Mouse (Mus musculus): ENCODE measurements around the gene Scgb1b30.
"Not testable (repeated sequence)": the region's sequence is repeated elsewhere in the genome, so short reads cannot be mapped to it uniquely, and the experiment has no call there.

Scgb1b30 gene

GRCm38 (mm10) chr7:34094911-34095481 lies at the start of gene Scgb1b30:
Scgb1b30 (plus strand) TSS chr7:34095431.
- H3K27me3 ChIP-seq (ENCODE audit: control insufficient read depth, insufficient read depth, low read length, poor library complexity, severe bottlenecking) = no peaks in the 10 kb centered on the region
- DNase-seq (ENCODE audit: low read depth, low spot score) = no peak
- no peaks in the 10 kb centered on the region for H3K36me3 ChIP-seq (ENCODE audit: control insufficient read depth, insufficient read depth, low read length, poor library complexity, severe bottlenecking)

DNA sequence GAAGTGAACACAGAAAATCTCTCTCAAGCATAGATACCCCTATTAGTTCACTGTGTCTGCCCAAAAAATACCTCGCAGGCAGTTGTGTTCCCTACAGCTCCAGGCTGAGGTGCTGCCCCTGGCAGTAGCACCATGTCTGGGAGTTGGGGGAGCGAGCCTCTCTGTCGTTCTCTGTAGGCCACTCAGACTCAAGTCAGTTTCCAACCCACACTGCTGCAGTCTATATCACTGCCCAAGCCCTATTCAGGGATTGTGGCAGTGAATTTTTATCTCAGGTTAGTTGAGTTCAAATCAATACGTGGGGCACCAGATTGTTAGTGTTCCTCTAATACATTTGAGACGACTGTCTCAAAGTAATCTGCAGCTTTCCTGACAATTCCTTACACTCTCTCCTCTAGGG lies 27.1 kb upstream of the Scgb1b30 start:
- not testable (repeated sequence) for H3K36me3 ChIP-seq (ENCODE audit: control insufficient read depth, insufficient read depth, low read length, poor library complexity, severe bottlenecking); DNase-seq (ENCODE audit: low read depth, low spot score); H3K27me3 ChIP-seq (ENCODE audit: control insufficient read depth, insufficient read depth, low read length, poor library complexity, severe bottlenecking)

GRCm38 (mm10) chr7:34100002-34100401 lies 4.8 kb downstream of the Scgb1b30 start:
- H3K36me3 ChIP-seq (ENCODE audit: control insufficient read depth, insufficient read depth, low read length, poor library complexity, severe bottlenecking) = no peaks in the 10 kb centered on the region
- H3K27me3 ChIP-seq (ENCODE audit: control insufficient read depth, insufficient read depth, low read length, poor library complexity, severe bottlenecking) = no peaks in the 10 kb centered on the region
- no peak for DNase-seq (ENCODE audit: low read depth, low spot score)

DNA sequence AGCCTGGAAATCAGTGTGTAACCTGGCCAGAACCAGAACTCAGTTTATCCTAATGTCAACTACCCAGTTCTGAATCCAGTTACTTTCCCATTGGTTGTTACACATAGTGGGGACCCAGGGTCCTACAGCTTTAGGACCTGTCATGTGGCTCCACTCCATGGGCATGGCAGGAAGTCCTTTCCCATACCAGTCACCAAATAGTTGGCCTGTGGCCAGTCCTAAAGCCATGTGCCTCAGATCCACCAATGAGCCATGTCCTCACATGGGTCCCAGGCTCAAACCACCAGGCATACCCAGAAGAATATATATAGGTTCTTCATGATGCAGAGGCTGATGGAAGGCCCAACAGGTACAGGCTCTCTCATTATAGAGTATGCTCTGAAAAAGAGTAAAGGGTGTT lies 6.0 kb downstream of the Scgb1b30 start:
- no peaks in the 10 kb centered on the region for H3K27me3 ChIP-seq (ENCODE audit: control insufficient read depth, insufficient read depth, low read length, poor library complexity, severe bottlenecking)
- DNase-seq (ENCODE audit: low read depth, low spot score) = no peak
- no peaks in the 10 kb centered on the region for H3K36me3 ChIP-seq (ENCODE audit: control insufficient read depth, insufficient read depth, low read length, poor library complexity, severe bottlenecking)

- no peak for DNase-seq (ENCODE audit: low read depth, low spot score)
- H3K36me3 ChIP-seq (ENCODE audit: control insufficient read depth, insufficient read depth, low read length, poor library complexity, severe bottlenecking) = no peaks in the 10 kb centered on the region
- H3K27me3 ChIP-seq (ENCODE audit: control insufficient read depth, insufficient read depth, low read length, poor library complexity, severe bottlenecking) = no peaks in the 10 kb centered on the region
These were observed 14.0 kb downstream of the Scgb1b30 start for GRCm38 (mm10) chr7:34109190-34109589.

DNA sequence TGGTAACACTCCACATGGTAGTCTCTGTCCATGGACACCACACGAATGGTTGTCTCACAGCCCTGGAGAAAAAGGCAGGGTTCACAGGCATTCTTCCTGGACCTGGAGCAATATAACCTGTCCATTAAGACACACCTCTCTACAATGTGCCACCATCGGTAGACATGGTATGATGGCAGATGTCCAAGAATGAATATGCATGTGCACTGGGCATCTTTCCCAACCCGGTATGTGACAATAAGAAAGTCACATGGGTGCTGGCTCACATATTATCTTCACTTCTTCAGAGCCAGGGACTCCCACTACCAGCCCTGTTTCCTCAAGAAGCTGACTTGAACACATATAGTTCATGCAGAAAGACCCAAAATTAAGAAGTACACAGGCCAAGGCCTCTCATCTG lies 21.4 kb downstream of the Scgb1b30 start:
- Histone ChIP-seq H3K27me3 (ENCODE audit: control insufficient read depth, insufficient read depth, low read length, poor library complexity, severe bottlenecking) (no peaks in the 10 kb centered on the region), H3K36me3 (ENCODE audit: control insufficient read depth, insufficient read depth, low read length, poor library complexity, severe bottlenecking) (no peaks in the 10 kb centered on the region)
- no peak for DNase-seq (ENCODE audit: low read depth, low spot score)

GRCm38 (mm10) chr7:34120636-34121035 lies 25.4 kb downstream of the Scgb1b30 start:
- not testable (repeated sequence) for DNase-seq (ENCODE audit: low read depth, low spot score); H3K27me3 ChIP-seq (ENCODE audit: control insufficient read depth, insufficient read depth, low read length, poor library complexity, severe bottlenecking); H3K36me3 ChIP-seq (ENCODE audit: control insufficient read depth, insufficient read depth, low read length, poor library complexity, severe bottlenecking)

DNA sequence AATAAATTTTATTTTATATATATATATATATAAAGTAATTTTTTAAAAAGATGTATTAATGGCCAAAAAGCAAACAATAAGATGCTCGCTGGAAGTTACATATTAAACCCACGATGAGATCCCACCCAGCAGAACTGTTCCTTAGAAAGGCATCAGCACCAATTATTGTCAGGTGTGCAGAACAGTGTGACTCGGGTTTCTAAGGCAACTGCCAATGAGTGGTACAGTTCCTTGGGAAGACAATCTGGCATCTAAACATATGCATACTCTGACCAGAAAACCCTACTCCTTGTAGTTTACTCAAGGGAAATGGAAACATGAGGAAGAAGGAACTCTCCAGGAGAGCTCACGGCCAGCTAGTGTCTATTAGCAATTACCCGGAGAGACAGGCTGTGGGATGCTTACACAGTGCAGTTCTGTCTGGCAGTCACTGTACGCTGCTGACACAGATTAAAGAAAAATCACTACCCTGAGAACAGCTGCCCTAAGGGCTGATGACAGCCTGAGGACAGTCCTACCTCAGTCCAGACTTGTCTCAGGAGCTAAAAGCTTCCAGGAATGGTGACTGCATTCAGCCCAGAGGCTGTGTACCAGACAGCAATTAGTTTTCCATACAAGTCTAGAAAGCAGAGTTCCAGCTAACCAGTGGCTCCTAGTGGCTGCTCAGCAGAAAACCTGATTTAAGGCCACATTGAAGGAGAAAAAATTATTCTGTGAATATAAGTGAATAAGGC lies 27.9 kb downstream of the Scgb1b30 start:
- Histone ChIP-seq H3K36me3 (ENCODE audit: control insufficient read depth, insufficient read depth, low read length, poor library complexity, severe bottlenecking) (no peaks in the 10 kb centered on the region), H3K27me3 (ENCODE audit: control insufficient read depth, insufficient read depth, low read length, poor library complexity, severe bottlenecking) (no peaks in the 10 kb centered on the region)
- no peak for DNase-seq (ENCODE audit: low read depth, low spot score)

- Histone ChIP-seq H3K36me3 (ENCODE audit: control insufficient read depth, insufficient read depth, low read length, poor library complexity, severe bottlenecking) (no peaks in the 10 kb centered on the region), H3K27me3 (ENCODE audit: control insufficient read depth, insufficient read depth, low read length, poor library complexity, severe bottlenecking) (no peaks in the 10 kb centered on the region)
- no peak for DNase-seq (ENCODE audit: low read depth, low spot score)
These were observed 30.1 kb downstream of the Scgb1b30 start for GRCm38 (mm10) chr7:34125346-34125745.

GRCm38 (mm10) chr7:34126291-34126690 lies 31.1 kb downstream of the Scgb1b30 start:
- DNase-seq (ENCODE audit: low read depth, low spot score) = no peak
- Histone ChIP-seq H3K36me3 (ENCODE audit: control insufficient read depth, insufficient read depth, low read length, poor library complexity, severe bottlenecking) (no peaks in the 10 kb centered on the region), H3K27me3 (ENCODE audit: control insufficient read depth, insufficient read depth, low read length, poor library complexity, severe bottlenecking) (no peaks in the 10 kb centered on the region)

- DNase-seq (ENCODE audit: low read depth, low spot score) = no peak
- H3K36me3 ChIP-seq (ENCODE audit: control insufficient read depth, insufficient read depth, low read length, poor library complexity, severe bottlenecking) = no peaks in the 10 kb centered on the region
- peaks cover 3% of the 10 kb centered on the region; the same call in 1 of the 2 replicates for H3K27me3 ChIP-seq (ENCODE audit: control insufficient read depth, insufficient read depth, low read length, poor library complexity, severe bottlenecking)
These were observed 35.9 kb downstream of the Scgb1b30 start for GRCm38 (mm10) chr7:34131118-34131517.

- H3K36me3 ChIP-seq (ENCODE audit: control insufficient read depth, insufficient read depth, low read length, poor library complexity, severe bottlenecking) = no peaks in the 10 kb centered on the region
- H3K27me3 ChIP-seq (ENCODE audit: control insufficient read depth, insufficient read depth, low read length, poor library complexity, severe bottlenecking) = peaks cover 3% of the 10 kb centered on the region; the same call in 1 of the 2 replicates
- DNase-seq (ENCODE audit: low read depth, low spot score) = no peak
These were observed 36.7 kb downstream of the Scgb1b30 start for GRCm38 (mm10) chr7:34131959-34132354.

DNA sequence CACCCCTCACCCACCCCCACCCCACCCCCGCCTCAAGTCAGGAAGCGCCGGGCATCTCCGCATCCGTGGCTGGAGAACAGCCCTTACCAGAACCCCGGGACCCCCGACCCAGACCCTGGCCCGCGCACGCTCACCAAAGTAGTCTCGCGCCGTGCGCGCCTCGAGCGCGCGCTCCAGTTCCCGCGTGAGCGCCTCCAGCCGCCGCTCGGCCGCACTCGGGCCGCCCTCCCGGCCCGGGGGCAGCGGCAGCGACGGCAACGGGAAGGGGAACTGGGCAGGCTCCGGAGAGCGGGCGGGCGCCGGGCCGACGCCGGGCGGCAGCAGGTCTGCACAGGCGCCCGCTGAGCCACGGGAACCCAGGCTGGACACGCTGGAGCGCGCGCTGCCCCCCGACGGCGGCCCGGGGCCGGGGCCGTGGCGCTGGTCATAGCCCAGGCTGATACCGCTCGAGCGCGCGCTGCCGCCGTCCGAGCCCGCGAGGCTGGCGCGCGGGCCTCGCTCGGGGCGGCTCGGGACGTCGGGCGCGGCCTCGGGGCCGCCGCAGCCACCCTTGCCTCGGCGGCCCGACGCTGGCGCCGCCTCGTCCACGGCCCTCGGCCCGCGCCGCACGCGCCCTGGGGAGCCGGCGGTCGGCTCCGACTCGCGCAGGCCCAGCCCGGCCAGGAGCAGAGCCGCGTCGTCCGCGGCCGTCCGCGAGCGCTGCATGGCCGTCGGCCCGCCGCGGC lies 37.3 kb downstream of the Scgb1b30 start:
- H3K27me3 ChIP-seq (ENCODE audit: control insufficient read depth, insufficient read depth, low read length, poor library complexity, severe bottlenecking) = peaks cover 3% of the 10 kb centered on the region; the same call in 1 of the 2 replicates
- no peak for DNase-seq (ENCODE audit: low read depth, low spot score)
- H3K36me3 ChIP-seq (ENCODE audit: control insufficient read depth, insufficient read depth, low read length, poor library complexity, severe bottlenecking) = no peaks in the 10 kb centered on the region

DNA sequence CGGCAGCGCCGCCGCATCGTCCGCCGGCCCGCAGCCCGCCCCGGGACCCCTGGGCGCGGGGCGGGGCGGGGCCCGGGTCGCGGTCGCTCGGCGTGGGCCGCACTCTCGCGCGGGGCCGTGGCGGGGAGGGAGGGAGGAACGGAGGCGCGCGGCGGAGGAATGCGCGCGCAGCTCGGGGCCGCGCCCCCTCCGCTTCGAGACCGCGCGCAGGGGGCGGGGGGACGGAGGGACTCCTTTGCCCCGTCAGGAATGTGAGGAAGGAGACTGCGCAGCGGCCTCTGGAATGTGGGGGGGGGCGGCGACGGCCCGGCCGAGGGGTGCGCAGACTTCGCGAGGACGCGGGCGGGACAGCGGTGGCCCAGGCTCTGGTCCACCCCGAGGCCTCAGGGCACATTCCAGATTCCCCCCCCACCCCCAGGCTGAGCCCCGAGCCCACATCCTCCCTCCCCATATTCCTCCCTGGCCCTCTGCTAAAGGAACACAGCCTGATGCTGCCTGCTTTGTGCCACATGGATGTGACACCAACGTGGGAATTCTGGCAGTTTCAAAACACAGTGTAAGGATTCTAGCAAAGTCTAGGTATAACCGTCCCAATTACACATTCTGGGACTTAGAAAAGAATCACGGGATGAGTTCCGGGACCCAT lies 38.0 kb downstream of the Scgb1b30 start, which contains the start of gene Wtip:
Gene Wtip, minus strand, starts transcription at position 152 of the 646 bp plus-strand sequence.
- DNase-seq (ENCODE audit: low read depth, low spot score) = no peak
- Histone ChIP-seq H3K36me3 (ENCODE audit: control insufficient read depth, insufficient read depth, low read length, poor library complexity, severe bottlenecking) (no peaks in the 10 kb centered on the region), H3K27me3 (ENCODE audit: control insufficient read depth, insufficient read depth, low read length, poor library complexity, severe bottlenecking) (peaks cover 3% of the 10 kb centered on the region; the same call in 1 of the 2 replicates)

DNA sequence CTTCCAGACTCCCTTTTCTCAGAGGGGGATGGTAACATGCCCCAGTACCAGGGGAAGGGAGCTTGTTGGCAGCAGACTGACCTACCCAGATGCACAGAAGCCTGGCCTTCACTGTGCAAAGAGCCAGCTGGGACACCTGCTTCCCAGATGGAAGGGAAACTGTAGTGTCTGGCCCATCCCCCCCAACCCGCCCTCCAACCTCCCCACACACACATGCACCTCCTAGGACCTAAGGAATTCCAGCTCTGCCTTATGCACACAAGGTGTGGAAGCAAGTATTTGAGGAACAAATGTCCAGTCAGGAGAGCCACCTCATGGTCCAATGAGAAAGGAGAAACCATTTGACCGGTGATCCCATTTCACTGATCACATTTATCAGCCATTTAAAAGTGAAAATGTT lies 39.1 kb downstream of the Scgb1b30 start:
- H3K36me3 ChIP-seq (ENCODE audit: control insufficient read depth, insufficient read depth, low read length, poor library complexity, severe bottlenecking) = no peaks in the 10 kb centered on the region
- DNase-seq (ENCODE audit: low read depth, low spot score) = no peak

More for the DNA sequence above, 39.1 kb downstream of the Scgb1b30 start:
- H3K27me3 ChIP-seq (ENCODE audit: control insufficient read depth, insufficient read depth, low read length, poor library complexity, severe bottlenecking) = peaks cover 3% of the 10 kb centered on the region; the same call in 1 of the 2 replicates
